Mouse (Mus musculus) myocyte (in vitro differentiated cells): ENCODE results near the gene Plcb4.

Experiments used
- CEBPB ChIP-seq: IDR thresholded peaks from 2 replicates; pipeline ENCODE4 v1.6.1; 2011; ENCODE audit warnings: mild to moderate bottlenecking, moderate library complexity; ENCODE audit not compliant: poor library complexity, insufficient read depth, severe bottlenecking
- E2F4 ChIP-seq: IDR thresholded peaks from one replicate; pipeline ENCODE4 v1.6.1; 2011; ENCODE audit warnings: mild to moderate bottlenecking, control low read depth, moderate library complexity; ENCODE audit not compliant: insufficient read depth
- MAX ChIP-seq: IDR thresholded peaks from one replicate; pipeline ENCODE4 v1.6.1; 2011; ENCODE audit warnings: low read depth, mild to moderate bottlenecking, control low read depth
- MYOD1 ChIP-seq, 3 experiments: IDR thresholded peaks; one replicate each; pipeline ENCODE4 v1.6.1; 2011; ENCODE audit warnings: control low read depth in 2 of 3, low read depth in 2 of 3, mild to moderate bottlenecking in 2 of 3, moderate library complexity in 1 of 3; ENCODE audit not compliant: insufficient read length in 2 of 3, control insufficient read depth in 1 of 3
- MYOG ChIP-seq, 3 experiments: IDR thresholded peaks; one replicate each; pipeline ENCODE4 v1.6.1; 2011; ENCODE audit warnings: control low read depth in 2 of 3, low read depth in 2 of 3, mild to moderate bottlenecking in 2 of 3; ENCODE audit not compliant: insufficient read length in 2 of 3, control insufficient read depth in 1 of 3, insufficient read depth in 1 of 3
- POLR2A ChIP-seq: IDR thresholded peaks from one replicate; pipeline ENCODE4 v1.6.1; 2011; ENCODE audit warnings: low read depth, mild to moderate bottlenecking, control low read depth, moderate library complexity; ENCODE audit not compliant: insufficient read length
- POLR2AphosphoS2 ChIP-seq: IDR thresholded peaks from one replicate; pipeline ENCODE4 v1.6.1; 2011; ENCODE audit warnings: low read depth, control low read depth; ENCODE audit not compliant: insufficient read length
- REST ChIP-seq: IDR thresholded peaks from one replicate; pipeline ENCODE4 v1.6.1; 2011; ENCODE audit warnings: mild to moderate bottlenecking, control low read depth, moderate library complexity; ENCODE audit not compliant: insufficient read depth, insufficient read length
- SRF ChIP-seq: IDR thresholded peaks from one replicate; pipeline ENCODE4 v1.6.1; 2011; ENCODE audit warnings: low read depth; ENCODE audit not compliant: control insufficient read depth, insufficient read length
- TCF12 ChIP-seq: IDR thresholded peaks from one replicate; pipeline ENCODE4 v1.6.1; 2011; ENCODE audit warnings: mild to moderate bottlenecking, control low read depth; ENCODE audit not compliant: poor library complexity, insufficient read depth, severe bottlenecking
- USF1 ChIP-seq: IDR thresholded peaks from one replicate; pipeline ENCODE4 v1.6.1; 2011; ENCODE audit warnings: low read depth, mild to moderate bottlenecking, control low read depth, moderate library complexity

GRCm38 (mm10) chr2:135808342-135808741, 149.5 kb downstream of the Plcb4 start:
- TF ChIP-seq USF1 (no peak), E2F4 (no peak), POLR2AphosphoS2 (no peak), POLR2A (no peak), SRF (no peak), MAX (no peak), MYOG (IDR thresholded peaks at IDR 0.05; ENCODE audit: control insufficient read depth in 1 of 3, insufficient read depth in 1 of 3, insufficient read length in 2 of 3, low read depth in 2 of 3) (no peak), TCF12 (no peak), MYOD1 (IDR thresholded peaks at IDR 0.05; ENCODE audit: control insufficient read depth in 1 of 3, insufficient read length in 2 of 3, low read depth in 2 of 3) (no peak), CEBPB (no peak), REST (no peak)
